Mouse (Mus musculus) CH12.LX (cell line): ENCODE measurements around the gene Tha1. TPM values are rescaled to one million over a fixed set of nuclear protein-coding genes. Genes with fewer than 3 reads are reported as not detected.

ENCODE experiments used
- DNase-seq: peaks from one replicate; pipeline ENCODE4 v3.0.0-alpha.2; 2013; ENCODE audit errors: extremely low read depth
- H3K27ac ChIP-seq: 2 replicates; pipeline ENCODE4 v1.5.1; 2012; ENCODE audit warnings: low read depth, mild to moderate bottlenecking, control low read depth, moderate library complexity; ENCODE audit not compliant: insufficient read depth
- H3K27me3 ChIP-seq: replicated peaks from 2 replicates; pipeline ENCODE3; 2012; ENCODE audit warnings: inconsistent platforms
- H3K36me3 ChIP-seq, 2 experiments: replicated peaks in 1 of 2; 2 replicates each; pipeline versions ENCODE3 to v1.6.1; 2012; ENCODE audit warnings: inconsistent platforms in 1 of 2, low read length in 1 of 2, mild to moderate bottlenecking in 1 of 2, mixed read lengths in 1 of 2, moderate library complexity in 1 of 2; ENCODE audit not compliant: control insufficient read depth in 1 of 2, insufficient read depth in 1 of 2
- H3K4me1 ChIP-seq, 2 experiments: 2 replicates each; pipeline ENCODE4 v1.6.1; 2012; ENCODE audit warnings: inconsistent platforms in 1 of 2, moderate library complexity in 1 of 2; ENCODE audit not compliant: insufficient read depth in 2 of 2, control insufficient read depth in 1 of 2
- H3K4me2 ChIP-seq: 2 replicates; pipeline ENCODE4 v1.6.1; 2012; ENCODE audit warnings: low read depth, mild to moderate bottlenecking, control low read depth; ENCODE audit not compliant: poor library complexity, insufficient read depth, severe bottlenecking
- H3K4me3 ChIP-seq, 3 experiments: fragments of 150-350 bp in 1 of 3; sonication (generic) in 1 of 3; replicated peaks in 1 of 3; 2 replicates each; pipeline versions ENCODE3 to v1.5.1; 2011 to 2012; ENCODE audit warnings: low read depth in 2 of 3, low read length in 2 of 3, mild to moderate bottlenecking in 2 of 3, moderate library complexity in 2 of 3, control low read depth in 1 of 3, improper control_type of control experiment in 1 of 3, inconsistent platforms in 1 of 3, mixed read lengths in 1 of 3; ENCODE audit not compliant: poor library complexity in 1 of 3
- H3K79me2 ChIP-seq: replicated peaks from 2 replicates; pipeline ENCODE4 v1.6.1; 2012; ENCODE audit warnings: mild to moderate bottlenecking, moderate library complexity; ENCODE audit not compliant: control insufficient read depth, poor library complexity, insufficient read depth, severe bottlenecking; ENCODE audit errors: extremely low read depth
- H3K9ac ChIP-seq: 2 replicates; pipeline ENCODE4 v1.6.1; 2012; ENCODE audit warnings: low read depth, mild to moderate bottlenecking, control low read depth, moderate library complexity; ENCODE audit not compliant: insufficient read depth
- H3K9me3 ChIP-seq: replicated peaks from 2 replicates; pipeline ENCODE3; 2012; ENCODE audit warnings: low read length, inconsistent platforms, mixed read lengths
- CHD1 ChIP-seq: IDR thresholded peaks from 2 replicates; pipeline ENCODE4 v1.6.1; 2012; ENCODE audit warnings: low read depth, low read length, improper control_type of control experiment, inconsistent platforms
- CHD2 ChIP-seq: IDR thresholded peaks from 2 replicates; pipeline ENCODE4 v1.6.1; 2011; ENCODE audit warnings: low read length, improper control_type of control experiment
- CTCF ChIP-seq, 2 experiments: IDR thresholded peaks in 1 of 2; conservative IDR thresholded peaks in 1 of 2; 2 replicates each; pipeline ENCODE4 v1.5.1; 2011 to 2012; ENCODE audit warnings: low read depth in 2 of 2, low read length in 2 of 2, improper control_type of control experiment in 1 of 2, inconsistent platforms in 1 of 2, mild to moderate bottlenecking in 1 of 2, moderate library complexity in 1 of 2
- ETS1 ChIP-seq: conservative IDR thresholded peaks from 2 replicates; pipeline ENCODE4 v1.6.1; 2012; ENCODE audit warnings: low read depth, mild to moderate bottlenecking, inconsistent platforms, low read length, improper control_type of control experiment, moderate library complexity
- GABPA ChIP-seq: IDR thresholded peaks from 2 replicates; pipeline ENCODE4 v1.6.1; 2012; ENCODE audit warnings: low read depth, low read length, improper control_type of control experiment, inconsistent platforms; ENCODE audit not compliant: insufficient replicate concordance
- HCFC1 ChIP-seq: IDR thresholded peaks from 2 replicates; pipeline ENCODE4 v1.6.1; 2012; ENCODE audit warnings: low read depth, mild to moderate bottlenecking, inconsistent platforms, low read length, improper control_type of control experiment
- JUN ChIP-seq: IDR thresholded peaks from 2 replicates; pipeline ENCODE4 v1.6.1; 2011; ENCODE audit warnings: low read depth, mild to moderate bottlenecking, low read length, improper control_type of control experiment, moderate library complexity; ENCODE audit not compliant: insufficient read depth
- KAT2A ChIP-seq: IDR thresholded peaks from 2 replicates; pipeline ENCODE4 v1.6.1; 2012; ENCODE audit warnings: low read length, improper control_type of control experiment, inconsistent platforms; ENCODE audit not compliant: insufficient replicate concordance
- MAX ChIP-seq: IDR thresholded peaks from 2 replicates; pipeline ENCODE4 v1.6.1; 2011; ENCODE audit warnings: low read length, improper control_type of control experiment
- MEF2A ChIP-seq: IDR thresholded peaks from 2 replicates; pipeline ENCODE4 v1.6.1; 2014; ENCODE audit warnings: low read depth, mild to moderate bottlenecking, inconsistent platforms, low read length, improper control_type of control experiment, borderline replicate concordance
- MXI1 ChIP-seq: IDR thresholded peaks from 2 replicates; pipeline ENCODE4 v1.6.1; 2011; ENCODE audit warnings: mild to moderate bottlenecking, low read depth, low read length, improper control_type of control experiment
- NRF1 ChIP-seq: IDR thresholded peaks from 2 replicates; pipeline ENCODE4 v1.6.1; 2014; ENCODE audit warnings: low read depth, mild to moderate bottlenecking, inconsistent platforms, low read length, improper control_type of control experiment, moderate library complexity
- PAX5 ChIP-seq: IDR thresholded peaks from 2 replicates; pipeline ENCODE4 v1.6.1; 2012; ENCODE audit warnings: low read length, inconsistent platforms, mixed read lengths
- POLR2AphosphoS2 ChIP-seq: IDR thresholded peaks from 2 replicates; pipeline ENCODE4 v1.6.1; 2011; ENCODE audit warnings: low read depth, low read length, improper control_type of control experiment
- TBP ChIP-seq: conservative IDR thresholded peaks from 2 replicates; pipeline ENCODE4 v1.6.1; 2011; ENCODE audit warnings: low read depth, low read length, improper control_type of control experiment
- TCF12 ChIP-seq: IDR thresholded peaks from 2 replicates; pipeline ENCODE4 v1.6.1; 2014; ENCODE audit warnings: low read depth, mild to moderate bottlenecking, inconsistent platforms, low read length, improper control_type of control experiment
- UBTF ChIP-seq: IDR thresholded peaks from 2 replicates; pipeline ENCODE4 v1.6.1; 2012; ENCODE audit warnings: low read depth, mild to moderate bottlenecking, inconsistent platforms, low read length, improper control_type of control experiment, moderate library complexity
- USF2 ChIP-seq: conservative IDR thresholded peaks from 2 replicates; pipeline ENCODE4 v1.6.1; 2011; ENCODE audit warnings: low read depth, low read length, improper control_type of control experiment
- dilution Hi-C: fragments of 300-500 bp; cut with MboI; formaldehyde crosslinking; loops from 2 replicates; pipeline ENCODE4 v1.14.3; 2020; ENCODE audit warnings: low sequenced_read_pairs; ENCODE audit not compliant: extremely low pct_unique_long_range_greater_than_20kb, extremely low pct_ligation_motif_present
- in situ Hi-C: fragments of 300-500 bp; cut with MboI; formaldehyde crosslinking; loops from 3 replicates; pipeline ENCODE4 v1.14.3; 2019; ENCODE audit warnings: low sequenced_read_pairs, low pct_ligation_motif_present, low pct_unique_long_range_greater_than_20kb, mixed read lengths
- polyA plus RNA-seq: library from polyadenylated mRNA; unstranded; fragments of >175 nt; gene quantifications from 2 replicates; pipeline ENCODE4 v1.2.1, GENCODE M21; 2012; ENCODE audit warnings: low read depth; ENCODE audit not compliant: insufficient read length
- total RNA-seq, 2 experiments: library from RNA; depleted of rRNA; stranded (reverse); fragments of 300-350 nt in 1 of 2; fragments of >200 nt in 1 of 2; gene quantifications; 2 replicates each; pipeline ENCODE4 v1.2.3; 2012 to 2014

Gene Tha1
- total and polyA plus RNA-seq, 3 experiments = not detected

- TF ChIP-seq MAX = peak; percentile 91
- no peak for TF ChIP-seq USF2
- TF ChIP-seq KAT2A = peak; percentile 91; the same call in 1 of the 2 replicates
- TF ChIP-seq CHD2 = peak; percentile 53; the same call in 1 of the 2 replicates
- peak; percentile 81 for TF ChIP-seq MEF2A
- peak; percentile 35; the same call in 1 of the 2 replicates for TF ChIP-seq GABPA
- no peak for TF ChIP-seq JUN
These were observed 24.2 kb downstream of the Tha1 start, which contains the start of gene Birc5 (continued) for GRCm38 (mm10) chr11:117848985-117849671.

DNA sequence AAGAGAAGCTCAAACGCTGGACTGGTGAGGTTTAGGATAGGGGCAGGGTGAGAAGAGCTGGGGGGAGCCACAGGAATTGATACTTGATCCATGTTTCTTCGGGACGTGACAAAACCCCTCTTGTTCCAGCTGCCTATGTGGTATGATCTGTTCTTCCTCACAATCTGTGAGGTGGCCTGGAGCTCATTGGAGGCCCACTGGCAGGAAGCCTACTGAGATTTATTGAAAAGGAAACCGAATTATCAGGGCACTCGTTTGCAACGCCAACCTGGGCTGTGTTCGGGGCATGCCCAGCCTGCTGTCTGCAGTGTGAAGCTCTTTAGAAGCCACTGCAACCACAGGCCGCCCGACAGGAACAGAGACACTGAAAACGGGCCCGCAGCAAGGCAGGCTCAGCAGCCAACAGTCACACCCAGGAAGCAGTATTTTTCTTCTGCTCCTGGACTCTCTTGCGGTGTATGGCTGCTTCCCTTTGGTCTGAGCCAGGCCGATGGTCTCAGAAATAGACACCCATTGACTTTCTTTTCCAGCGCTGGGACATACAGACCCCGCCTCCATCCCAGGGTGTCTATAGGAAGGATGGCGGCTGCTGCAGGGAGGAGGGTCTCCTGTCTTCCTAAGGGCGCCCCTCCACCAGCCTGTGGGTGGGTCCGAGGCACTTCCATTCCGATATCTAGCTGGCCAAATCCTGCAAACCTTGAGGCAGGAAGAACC is 24.9 kb downstream of the Tha1 start:
- Histone ChIP-seq H3K4me3 (peak overlapping the region; percentile 79 to 88 (median 81)), H3K9me3 (no peaks in the 10 kb centered on the region), H3K79me2 (peaks cover 37% of the 10 kb centered on the region), H3K36me3 (peaks cover 13 to 28% of the 10 kb centered on the region in 2 experiments), H3K27me3 (no peaks in the 10 kb centered on the region), H3K27ac (peak overlapping the region; percentile 92), H3K4me1 (peaks cover 10 to 37% of the 10 kb centered on the region in 2 experiments), H3K9ac (peak overlapping the region; percentile 89), H3K4me2 (peak overlapping the region; percentile 68)
- dilution Hi-C loops (no loop called here), in situ Hi-C loops (no loop called here)
- no peak for TF ChIP-seq HCFC1
- TF ChIP-seq CHD2 = no peak
- TF ChIP-seq MXI1 = no peak; the same call in 1 of the 2 replicates
- no peak for TF ChIP-seq ETS1
- TF ChIP-seq NRF1 = no peak
- peak; percentile 79; the same call in 1 of the 2 replicates for TF ChIP-seq CHD1
- TF ChIP-seq PAX5 = no peak
- no peak for TF ChIP-seq TCF12
- peak; percentile 35; the same call in 1 of the 2 replicates for TF ChIP-seq TBP
- TF ChIP-seq GABPA = no peak
- no peak for TF ChIP-seq POLR2AphosphoS2
- 0 out of 2 replicates have a peak, but pooled peaks have one; percentile 33 for TF ChIP-seq UBTF
- TF ChIP-seq CTCF (conservative IDR thresholded peaks at IDR 0.05 in 1 of 2, IDR thresholded peaks at IDR 0.05 in 1 of 2; ENCODE audit: low read depth in 2 of 2, low read length in 2 of 2) = no peak
- DNase-seq = no peak
